Mouse (Mus musculus) heart, postnatal 14 days (tissue): ENCODE results near the gene Sart3. TPM values are rescaled to one million over a fixed set of nuclear protein-coding genes. Genes with fewer than 3 reads are reported as not detected.

ENCODE experiments used
- DNase-seq, 2 experiments: peaks; one replicate each; pipeline ENCODE4 v3.0.0; 2021 to 2022
- intact Hi-C: fragments of 180-260 bp; cut with DNase I; formaldehyde crosslinking; loops from one replicate; pipeline ENCODE4 v1.15.1; 2025
- total RNA-seq, 2 experiments: library from RNA; stranded (reverse); gene quantifications; 2 replicates each; pipeline ENCODE4 v1.2.3; 2021

Sart3 gene
- total RNA-seq, 2 experiments from 2014 or later, result 15.6 to 16.9 TPM

GRCm38 (mm10) chr5:113772905-113773519 is 702 bp upstream of the Sart3 start:
- DNase-seq, result no peak
- intact Hi-C loops, result loop anchor here (2.0 kb wide), 1 partner anchor 182 kb away; no protein-coding TSS in a partner anchor

- intact Hi-C loops, result loop anchor here (2.0 kb wide), 1 partner anchor 183 kb away; no protein-coding TSS in a partner anchor
- peak; percentile 82 to 85 for DNase-seq
These were observed 822 bp downstream of the Sart3 start for GRCm38 (mm10) chr5:113771213-113772162.

- no peak for DNase-seq
- intact Hi-C loops, result loop anchor here (2.0 kb wide), 1 partner anchor 32 kb away; no protein-coding TSS in a partner anchor
These were observed 3.5 kb downstream of the Sart3 start for GRCm38 (mm10) chr5:113768806-113769205.

- DNase-seq, result no peak
- intact Hi-C loops, result no loop called here
These were observed 6.4 kb downstream of the Sart3 start for GRCm38 (mm10) chr5:113765641-113766526.

- intact Hi-C loops, result no loop called here
- DNase-seq, result no peak
These were observed 7.9 kb downstream of the Sart3 start for GRCm38 (mm10) chr5:113764426-113764825.

- no peak for DNase-seq
These were observed 10.7 kb downstream of the Sart3 start for GRCm38 (mm10) chr5:113761585-113761984.

GRCm38 (mm10) chr5:113755347-113756030 is 16.8 kb downstream of the Sart3 start:
- DNase-seq, result no peak
- intact Hi-C loops, result no loop called here

More at GRCm38 (mm10) chr5:113761585-113761984, 10.7 kb downstream of the Sart3 start:
- intact Hi-C loops, result no loop called here

- DNase-seq, result no peak
- intact Hi-C loops, result no loop called here
These were observed 20.7 kb downstream of the Sart3 start for GRCm38 (mm10) chr5:113751521-113752157.

- intact Hi-C loops, result no loop called here
These were observed 23.6 kb downstream of the Sart3 start for GRCm38 (mm10) chr5:113748556-113749331.

GRCm38 (mm10) chr5:113747629-113748028 is 24.7 kb downstream of the Sart3 start:
- no peak for DNase-seq
- intact Hi-C loops, result no loop called here

More at GRCm38 (mm10) chr5:113748556-113749331, 23.6 kb downstream of the Sart3 start:
- DNase-seq, result no peak

- intact Hi-C loops, result loop anchor here (2.0 kb wide), 1 partner anchor 31 kb away; no protein-coding TSS in a partner anchor
- no peak for DNase-seq
These were observed 34.6 kb downstream of the Sart3 start for GRCm38 (mm10) chr5:113737607-113738237.

GRCm38 (mm10) chr5:113736522-113737164 is 35.7 kb downstream of the Sart3 start:
- DNase-seq, result no peak
- intact Hi-C loops, result loop anchor here (2.0 kb wide), 1 partner anchor 32 kb away; no protein-coding TSS in a partner anchor

GRCm38 (mm10) chr5:113736113-113736502 is 36.2 kb downstream of the Sart3 start:
- intact Hi-C loops, result loop anchor here (2.0 kb wide), 1 partner anchor 33 kb away; no protein-coding TSS in a partner anchor

GRCm38 (mm10) chr5:113735345-113736112 is 36.8 kb downstream of the Sart3 start, which contains the start of gene Ficd:
Ficd (plus strand) TSS chr5:113735803.
- intact Hi-C loops, result loop anchor here (2.0 kb wide), 1 partner anchor 33 kb away; no protein-coding TSS in a partner anchor
- DNase-seq, result peak; percentile 93 to 94

More at GRCm38 (mm10) chr5:113736113-113736502, 36.2 kb downstream of the Sart3 start:
- DNase-seq, result no peak

- no peak for DNase-seq
- intact Hi-C loops, result no loop called here
These were observed 37.3 kb downstream of the Sart3 start for GRCm38 (mm10) chr5:113735023-113735344.

- DNase-seq, result no peak
- intact Hi-C loops, result no loop called here
These were observed 37.9 kb downstream of the Sart3 start for GRCm38 (mm10) chr5:113734376-113734775.
